Mouse (Mus musculus) olfactory bulb, adult 2 months (tissue): ENCODE data around the gene Megf11.

Source experiments
- CTCF ChIP-seq: fragments of 200-500 bp; IDR thresholded peaks from 2 replicates; pipeline ENCODE4 v1.5.1; 2012; ENCODE audit warnings: low read depth, mild to moderate bottlenecking, low read length, moderate library complexity; ENCODE audit not compliant: insufficient read depth
- POLR2A ChIP-seq: fragments of 200-500 bp; IDR thresholded peaks from 2 replicates; pipeline ENCODE4 v1.6.1; 2012; ENCODE audit warnings: mild to moderate bottlenecking, low read depth, low read length, moderate library complexity; ENCODE audit not compliant: insufficient read depth

DNA sequence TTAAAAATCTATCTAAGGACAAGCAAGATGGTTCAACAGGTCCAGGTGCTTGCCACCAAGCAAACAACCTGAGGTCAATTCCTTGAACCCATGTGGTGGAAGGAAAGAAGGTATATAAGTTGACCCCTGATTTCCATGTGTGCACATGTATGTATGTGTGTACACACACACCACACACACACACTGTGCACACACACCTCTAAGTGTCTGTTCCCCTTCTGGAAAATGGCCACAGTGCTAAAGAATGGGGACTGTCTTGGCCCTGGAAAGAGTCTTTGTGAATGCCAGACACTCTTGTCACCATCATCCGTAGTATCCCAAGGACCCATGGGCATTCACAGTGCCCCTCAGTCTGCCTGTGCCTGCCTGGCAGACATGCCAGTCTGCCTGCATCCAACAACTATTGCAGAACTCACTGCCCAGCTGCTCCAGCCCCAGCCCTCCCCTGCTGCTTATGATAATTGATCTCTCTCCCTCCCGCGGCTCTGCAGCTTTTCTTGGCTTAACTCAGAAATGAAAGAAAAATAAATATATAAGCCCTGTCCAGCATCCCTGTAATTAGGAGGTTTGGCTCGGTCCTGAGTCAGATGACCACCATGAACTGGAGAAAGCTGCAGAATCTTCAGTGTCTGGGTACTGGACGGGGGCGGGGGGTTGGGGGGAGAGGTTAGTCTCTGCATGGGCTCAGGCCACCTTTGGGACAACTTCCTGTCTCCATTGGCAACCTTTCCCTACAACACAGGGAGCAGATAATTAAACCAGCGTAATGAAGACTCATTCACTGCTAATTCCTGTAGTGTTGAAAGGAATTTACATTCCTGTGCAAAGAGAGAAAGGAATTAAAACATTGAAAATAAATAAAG lies 226.9 kb downstream of the Megf11 start:
- no peak for TF ChIP-seq CTCF
- TF ChIP-seq POLR2A: no peak
